Mouse (Mus musculus) right cerebral cortex, adult 2 months (tissue): ENCODE results near the gene Syt8.

Experiments
- DNase-seq, 2 experiments: peaks; one replicate each; pipeline ENCODE4 v3.0.0; 2021 to 2022; ENCODE audit warnings: low spot score in 2 of 2

The Syt8 gene

GRCm38 (mm10) chr7:142476271-142476670, 41.6 kb downstream of the Syt8 start:
- no peak for DNase-seq

GRCm38 (mm10) chr7:142476795-142477452, 42.3 kb downstream of the Syt8 start:
- peak in 1 of 2 experiments; percentile 17 for DNase-seq

GRCm38 (mm10) chr7:142478001-142478400, 43.4 kb downstream of the Syt8 start:
- DNase-seq = no peak

- DNase-seq = no peak
These were observed 43.9 kb downstream of the Syt8 start for GRCm38 (mm10) chr7:142478574-142478973.

GRCm38 (mm10) chr7:142479307-142479706, 44.7 kb downstream of the Syt8 start:
- no peak for DNase-seq

- DNase-seq = no peak
These were observed 45.2 kb downstream of the Syt8 start for GRCm38 (mm10) chr7:142479886-142480285.

GRCm38 (mm10) chr7:142480661-142481060, 46.0 kb downstream of the Syt8 start:
- DNase-seq = no peak

GRCm38 (mm10) chr7:142481186-142481567, 46.5 kb downstream of the Syt8 start:
- peak in 1 of 2 experiments; percentile 20 for DNase-seq

- no peak for DNase-seq
These were observed 47.1 kb downstream of the Syt8 start for GRCm38 (mm10) chr7:142481568-142482255.

- no peak for DNase-seq
These were observed 47.6 kb downstream of the Syt8 start for GRCm38 (mm10) chr7:142482256-142482609.

GRCm38 (mm10) chr7:142483136-142483535, 48.5 kb downstream of the Syt8 start:
- no peak for DNase-seq

GRCm38 (mm10) chr7:142484780-142485179, 50.1 kb downstream of the Syt8 start:
- DNase-seq = no peak

- no peak for DNase-seq
These were observed 52.1 kb downstream of the Syt8 start for GRCm38 (mm10) chr7:142486751-142487162.

GRCm38 (mm10) chr7:142487341-142487859, 52.8 kb downstream of the Syt8 start:
- peak; percentile 15 to 22 for DNase-seq

GRCm38 (mm10) chr7:142488053-142488452, 53.4 kb downstream of the Syt8 start:
- no peak for DNase-seq
